Mouse (Mus musculus): ENCODE results near the gene Gpc5. TPM values are rescaled to one million over a fixed set of nuclear protein-coding genes. Genes with fewer than 3 reads are reported as not detected.

The Gpc5 gene
- total and polyA plus RNA-seq, 2 experiments from 2014 or later = 13.8 to 23.0 TPM

GRCm38 (mm10) chr14:115551996-115552395, 460.0 kb downstream of the Gpc5 start:
- Histone ChIP-seq H3K4me2 (ENCODE audit: low read depth, low read length, poor library complexity, severe bottlenecking) (no peak overlapping the region), H3K36me3 (ENCODE audit: insufficient read depth, low read length) (no peaks in the 10 kb centered on the region), H3K9me3 (ENCODE audit: low read length) (no peaks in the 10 kb centered on the region), H3K27me3 (ENCODE audit: insufficient read depth, low read length) (no peaks in the 10 kb centered on the region), H3K9ac (replicated peaks; ENCODE audit: low read length, poor library complexity, severe bottlenecking) (no peak overlapping the region), H3K27ac (ENCODE audit: low read depth, low read length) (no peak overlapping the region), H3K4me3 (ENCODE audit: low read depth, low read length) (no peak overlapping the region), H3K4me1 (ENCODE audit: insufficient read depth, low read length) (no peaks in the 10 kb centered on the region)
- DNase-seq (ENCODE audit: low spot score) (no peak), ATAC-seq (ENCODE audit: low FRiP score) (no peak)
- WGBS = 43% methylated on average over 4 of the region's 4 CpGs
- no peak for TF ChIP-seq CTCF (IDR thresholded peaks at IDR 0.05)

GRCm38 (mm10) chr14:115580466-115581255, 488.6 kb downstream of the Gpc5 start:
- Histone ChIP-seq H3K4me1 (ENCODE audit: insufficient read depth, low read length) (no peaks in the 10 kb centered on the region), H3K4me2 (ENCODE audit: low read depth, low read length, poor library complexity, severe bottlenecking) (no peak overlapping the region), H3K9ac (replicated peaks; ENCODE audit: low read length, poor library complexity, severe bottlenecking) (no peak overlapping the region), H3K27ac (ENCODE audit: low read depth, low read length) (no peak overlapping the region), H3K36me3 (ENCODE audit: insufficient read depth, low read length) (no peaks in the 10 kb centered on the region), H3K9me3 (ENCODE audit: low read length) (no peaks in the 10 kb centered on the region), H3K4me3 (ENCODE audit: low read depth, low read length) (no peak overlapping the region), H3K27me3 (ENCODE audit: insufficient read depth, low read length) (no peaks in the 10 kb centered on the region)
- no peak for ATAC-seq (ENCODE audit: low FRiP score)
- no peak for TF ChIP-seq CTCF (IDR thresholded peaks at IDR 0.05)
- WGBS = 90% methylated on average over 3 of the region's 3 CpGs
- no peak for DNase-seq (ENCODE audit: low spot score)

- Histone ChIP-seq H3K9ac (replicated peaks; ENCODE audit: low read length, poor library complexity, severe bottlenecking) (no peak overlapping the region), H3K4me1 (ENCODE audit: insufficient read depth, low read length) (no peaks in the 10 kb centered on the region), H3K9me3 (ENCODE audit: low read length) (no peaks in the 10 kb centered on the region), H3K4me2 (ENCODE audit: low read depth, low read length, poor library complexity, severe bottlenecking) (no peak overlapping the region), H3K27ac (ENCODE audit: low read depth, low read length) (no peak overlapping the region), H3K27me3 (ENCODE audit: insufficient read depth, low read length) (no peaks in the 10 kb centered on the region), H3K36me3 (ENCODE audit: insufficient read depth, low read length) (no peaks in the 10 kb centered on the region), H3K4me3 (ENCODE audit: low read depth, low read length) (no peak overlapping the region)
- 87% methylated on average over 2 of the region's 2 CpGs for WGBS
- DNase-seq (ENCODE audit: low spot score) (no peak), ATAC-seq (ENCODE audit: low FRiP score) (no peak)
- TF ChIP-seq CTCF (IDR thresholded peaks at IDR 0.05) = no peak
Observed at GRCm38 (mm10) chr14:115581256-115581633, 489.2 kb downstream of the Gpc5 start.

GRCm38 (mm10) chr14:115600259-115601029, 508.4 kb downstream of the Gpc5 start:
- H3K27me3 ChIP-seq (ENCODE audit: insufficient read depth, low read length) = no peaks in the 10 kb centered on the region
- DNase-seq (ENCODE audit: low spot score) = peak; percentile 74
- H3K4me3 ChIP-seq (ENCODE audit: low read depth, low read length) = no peak overlapping the region
- H3K9ac ChIP-seq (replicated peaks; ENCODE audit: low read length, poor library complexity, severe bottlenecking) = no peak overlapping the region
- no peaks in the 10 kb centered on the region for H3K36me3 ChIP-seq (ENCODE audit: insufficient read depth, low read length)
- no peaks in the 10 kb centered on the region for H3K4me1 ChIP-seq (ENCODE audit: insufficient read depth, low read length)
- TF ChIP-seq CTCF (IDR thresholded peaks at IDR 0.05) = peak; percentile 78
- no peak overlapping the region for H3K27ac ChIP-seq (ENCODE audit: low read depth, low read length)
- no peak overlapping the region for H3K4me2 ChIP-seq (ENCODE audit: low read depth, low read length, poor library complexity, severe bottlenecking)
- ATAC-seq (ENCODE audit: low FRiP score) = no peak
- 72% methylated on average over 8 of the region's 8 CpGs for WGBS
- no peaks in the 10 kb centered on the region for H3K9me3 ChIP-seq (ENCODE audit: low read length)

GRCm38 (mm10) chr14:115614154-115614553, 522.1 kb downstream of the Gpc5 start:
- no peaks in the 10 kb centered on the region for H3K4me1 ChIP-seq (ENCODE audit: insufficient read depth, low read length)
- no peak for TF ChIP-seq CTCF (IDR thresholded peaks at IDR 0.05)
- DNase-seq (ENCODE audit: low spot score) = no peak
- no peak overlapping the region for H3K4me3 ChIP-seq (ENCODE audit: low read depth, low read length)
- ATAC-seq (ENCODE audit: low FRiP score) = no peak
- H3K9me3 ChIP-seq (ENCODE audit: low read length) = no peaks in the 10 kb centered on the region
- no peak overlapping the region for H3K9ac ChIP-seq (replicated peaks; ENCODE audit: low read length, poor library complexity, severe bottlenecking)
- no peak overlapping the region for H3K27ac ChIP-seq (ENCODE audit: low read depth, low read length)
- WGBS = 79% methylated on average over 4 of the region's 4 CpGs
- H3K27me3 ChIP-seq (ENCODE audit: insufficient read depth, low read length) = no peaks in the 10 kb centered on the region
- H3K4me2 ChIP-seq (ENCODE audit: low read depth, low read length, poor library complexity, severe bottlenecking) = no peak overlapping the region
- no peaks in the 10 kb centered on the region for H3K36me3 ChIP-seq (ENCODE audit: insufficient read depth, low read length)

- H3K4me3 ChIP-seq (ENCODE audit: low read depth, low read length) = no peak overlapping the region
- 25% methylated on average over 2 of the region's 2 CpGs for WGBS
- no peak for DNase-seq (ENCODE audit: low spot score)
- H3K4me2 ChIP-seq (ENCODE audit: low read depth, low read length, poor library complexity, severe bottlenecking) = no peak overlapping the region
- no peak overlapping the region for H3K27ac ChIP-seq (ENCODE audit: low read depth, low read length)
- H3K9ac ChIP-seq (replicated peaks; ENCODE audit: low read length, poor library complexity, severe bottlenecking) = no peak overlapping the region
- no peak for TF ChIP-seq CTCF (IDR thresholded peaks at IDR 0.05)
- no peaks in the 10 kb centered on the region for H3K36me3 ChIP-seq (ENCODE audit: insufficient read depth, low read length)
- ATAC-seq (ENCODE audit: low FRiP score) = no peak
- H3K27me3 ChIP-seq (ENCODE audit: insufficient read depth, low read length) = no peaks in the 10 kb centered on the region
- no peaks in the 10 kb centered on the region for H3K4me1 ChIP-seq (ENCODE audit: insufficient read depth, low read length)
- no peaks in the 10 kb centered on the region for H3K9me3 ChIP-seq (ENCODE audit: low read length)
Observed at GRCm38 (mm10) chr14:115616305-115616704, 524.3 kb downstream of the Gpc5 start.
